Mouse (Mus musculus) telencephalon, adult 2 months (tissue): Measurements from ENCODE around the gene Ctnnd2.

ENCODE experiments used
- DNase-seq: peaks from one replicate; pipeline ENCODE4 v3.0.0-alpha.2; 2011; ENCODE audit warnings: low read depth, low spot score

The Ctnnd2 gene

GRCm38 (mm10) chr15:30645688-30646087 is 473.3 kb downstream of the Ctnnd2 start:
- no peak for DNase-seq

GRCm38 (mm10) chr15:30646501-30647431 is 474.4 kb downstream of the Ctnnd2 start:
- DNase-seq, result no peak

- peak; percentile 40 for DNase-seq
Observed at GRCm38 (mm10) chr15:30647679-30648311, 475.4 kb downstream of the Ctnnd2 start.

GRCm38 (mm10) chr15:30649964-30650363 is 477.6 kb downstream of the Ctnnd2 start:
- no peak for DNase-seq

GRCm38 (mm10) chr15:30655433-30655832 is 483.0 kb downstream of the Ctnnd2 start:
- DNase-seq, result no peak

GRCm38 (mm10) chr15:30657588-30657987 is 485.2 kb downstream of the Ctnnd2 start:
- no peak for DNase-seq

GRCm38 (mm10) chr15:30660539-30661149 is 488.3 kb downstream of the Ctnnd2 start:
- DNase-seq, result no peak

GRCm38 (mm10) chr15:30661689-30662422 is 489.5 kb downstream of the Ctnnd2 start:
- no peak for DNase-seq

GRCm38 (mm10) chr15:30667819-30668587 is 495.6 kb downstream of the Ctnnd2 start:
- no peak for DNase-seq

GRCm38 (mm10) chr15:30681939-30682338 is 509.5 kb downstream of the Ctnnd2 start:
- peak; percentile 55 for DNase-seq

GRCm38 (mm10) chr15:30682360-30683119 is 510.1 kb downstream of the Ctnnd2 start:
- DNase-seq, result peak; percentile 73

- DNase-seq, result no peak
Observed at GRCm38 (mm10) chr15:30686206-30687101, 514.1 kb downstream of the Ctnnd2 start.

GRCm38 (mm10) chr15:30693754-30694205 is 521.4 kb downstream of the Ctnnd2 start:
- DNase-seq, result no peak

GRCm38 (mm10) chr15:30694286-30694685 is 521.9 kb downstream of the Ctnnd2 start:
- DNase-seq, result no peak

- no peak for DNase-seq
Observed at GRCm38 (mm10) chr15:30695859-30696258, 523.5 kb downstream of the Ctnnd2 start.

GRCm38 (mm10) chr15:30697356-30697755 is 525.0 kb downstream of the Ctnnd2 start:
- DNase-seq, result no peak

- no peak for DNase-seq
Observed at GRCm38 (mm10) chr15:30700762-30701161, 528.4 kb downstream of the Ctnnd2 start.

GRCm38 (mm10) chr15:30701592-30701991 is 529.2 kb downstream of the Ctnnd2 start:
- DNase-seq, result no peak
